Mouse (Mus musculus) embryonic fibroblast, embryonic 13.5 days (primary cell): Measurements from ENCODE around the gene Limk1. TPM values are rescaled to one million over a fixed set of nuclear protein-coding genes. Genes with fewer than 3 reads are reported as not detected.
A peak's percentile ranks its signal among the peaks of the same experiment; 100 is the strongest.

Experiments used
- H3K27ac ChIP-seq: 2 replicates; pipeline ENCODE4 v1.5.1; 2012; ENCODE audit warnings: low read length, control low read depth, inconsistent platforms; ENCODE audit not compliant: insufficient read depth
- H3K4me1 ChIP-seq: 2 replicates; pipeline ENCODE4 v1.6.1; 2011; ENCODE audit warnings: low read length; ENCODE audit not compliant: control insufficient read depth, insufficient read depth
- H3K4me3 ChIP-seq: 2 replicates; pipeline ENCODE4 v1.5.1; 2011; ENCODE audit warnings: mild to moderate bottlenecking, control low read depth, low read length; ENCODE audit not compliant: insufficient read depth
- CTCF ChIP-seq: IDR thresholded peaks from 2 replicates; pipeline ENCODE4 v1.5.1; 2011; ENCODE audit warnings: mild to moderate bottlenecking, control low read depth, low read length, moderate library complexity, borderline replicate concordance; ENCODE audit not compliant: insufficient read depth
- POLR2A ChIP-seq: IDR thresholded peaks from 2 replicates; pipeline ENCODE4 v1.6.1; 2011; ENCODE audit warnings: low read depth, mild to moderate bottlenecking, control low read depth, low read length, moderate library complexity
- polyA plus RNA-seq: library from polyadenylated mRNA; stranded (reverse); fragments of >200 nt; gene quantifications from 2 replicates; pipeline ENCODE4 v1.2.4, GENCODE M21; 2011; ENCODE audit warnings: low read depth; ENCODE audit not compliant: missing spikeins, insufficient read length

Gene Limk1
- polyA plus RNA-seq, 1 experiment, result 16.5 TPM

DNA sequence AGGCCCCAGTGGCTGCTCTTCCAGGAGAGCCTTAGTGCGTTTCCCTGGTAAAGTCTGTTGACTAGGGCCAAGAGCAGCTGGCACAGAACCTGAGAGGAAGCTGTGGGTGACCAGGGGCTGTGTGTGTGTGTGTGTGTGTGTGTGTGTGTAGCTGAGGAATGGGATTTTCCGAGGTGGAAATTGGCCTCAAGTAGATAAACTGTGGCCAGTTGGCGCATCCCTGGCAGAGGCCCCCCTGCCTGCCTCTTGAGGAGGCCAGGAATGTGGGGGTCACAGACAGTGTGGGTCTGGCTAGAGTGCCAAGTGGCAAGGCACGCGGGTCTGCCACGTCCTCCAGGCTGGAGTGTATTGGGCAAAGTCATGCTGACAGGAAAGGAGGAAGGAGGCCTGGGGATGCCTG is 20.9 kb upstream of the Limk1 start:
- Histone ChIP-seq H3K4me3 (no peak overlapping the region), H3K27ac (no peak overlapping the region), H3K4me1 (no peaks in the 10 kb centered on the region)
- no peak for TF ChIP-seq CTCF

DNA sequence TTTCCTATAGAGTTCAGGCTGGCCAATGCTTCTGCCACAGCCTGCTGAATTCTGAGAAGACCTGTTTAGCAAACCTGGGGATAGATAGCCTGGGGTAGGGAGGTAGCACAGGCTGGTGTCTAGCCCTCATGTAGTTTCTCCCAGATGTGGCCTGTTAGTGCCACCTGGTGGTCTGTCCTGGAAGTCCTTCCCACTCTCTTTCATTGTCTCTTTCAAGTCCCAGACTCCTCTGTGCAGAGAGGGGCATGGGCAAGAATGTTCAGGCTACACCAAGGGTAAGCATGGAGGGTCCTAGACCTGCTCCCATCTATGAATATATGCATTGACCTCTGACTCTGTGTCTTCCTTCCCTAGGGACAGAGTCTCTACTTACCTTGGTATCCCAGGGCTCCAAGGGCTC is 15.8 kb upstream of the Limk1 start:
- Histone ChIP-seq H3K4me3 (no peak overlapping the region), H3K4me1 (no peaks in the 10 kb centered on the region), H3K27ac (no peak overlapping the region)
- TF ChIP-seq POLR2A (no peak), CTCF (peak; percentile 63; the same call in 1 of the 2 replicates)

DNA sequence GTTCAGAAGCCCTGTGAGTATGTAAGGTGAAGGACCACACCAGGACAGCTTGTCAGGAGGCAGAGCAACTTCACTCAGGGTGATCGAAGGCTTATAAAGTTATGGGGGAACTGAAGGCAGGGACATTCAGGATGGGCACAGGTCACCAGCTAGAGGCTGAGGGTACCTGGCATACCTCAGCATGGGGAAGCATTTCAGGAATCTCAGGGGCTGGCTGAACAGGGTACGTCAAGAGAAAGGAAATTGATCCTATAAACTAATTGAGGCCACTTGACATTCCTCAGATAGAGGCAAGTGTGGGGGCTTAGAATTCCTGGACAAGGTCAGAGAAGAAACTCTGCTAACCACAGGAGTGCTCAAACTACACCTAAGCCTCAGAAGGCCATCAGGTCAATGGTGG is 7.1 kb upstream of the Limk1 start:
- Histone ChIP-seq H3K27ac (no peak overlapping the region), H3K4me1 (no peaks in the 10 kb centered on the region), H3K4me3 (no peak overlapping the region)
- no peak for TF ChIP-seq CTCF
- TF ChIP-seq POLR2A, result no peak

DNA sequence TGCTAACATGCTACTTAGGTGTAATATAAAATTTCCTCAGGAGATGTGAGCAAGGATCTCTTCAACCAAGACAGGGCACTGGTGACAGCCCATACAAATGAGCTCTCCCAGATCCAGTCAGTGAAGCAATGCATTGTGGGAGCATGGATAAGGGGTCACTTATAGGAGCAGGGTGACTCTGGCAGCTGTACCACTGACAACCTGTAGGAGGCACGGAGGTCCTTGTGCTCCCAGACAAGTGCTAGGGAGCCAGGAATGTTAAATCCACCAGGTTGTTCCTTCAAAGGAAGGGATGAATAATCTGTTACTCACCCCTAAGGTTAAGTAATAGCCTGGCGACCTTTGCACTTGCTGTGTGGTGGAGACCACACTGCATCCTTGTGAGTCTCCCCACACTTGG is 6.7 kb upstream of the Limk1 start:
- H3K27ac ChIP-seq, result no peak overlapping the region
- no peaks in the 10 kb centered on the region for H3K4me1 ChIP-seq
- no peak overlapping the region for H3K4me3 ChIP-seq
- TF ChIP-seq POLR2A (no peak), CTCF (no peak)

DNA sequence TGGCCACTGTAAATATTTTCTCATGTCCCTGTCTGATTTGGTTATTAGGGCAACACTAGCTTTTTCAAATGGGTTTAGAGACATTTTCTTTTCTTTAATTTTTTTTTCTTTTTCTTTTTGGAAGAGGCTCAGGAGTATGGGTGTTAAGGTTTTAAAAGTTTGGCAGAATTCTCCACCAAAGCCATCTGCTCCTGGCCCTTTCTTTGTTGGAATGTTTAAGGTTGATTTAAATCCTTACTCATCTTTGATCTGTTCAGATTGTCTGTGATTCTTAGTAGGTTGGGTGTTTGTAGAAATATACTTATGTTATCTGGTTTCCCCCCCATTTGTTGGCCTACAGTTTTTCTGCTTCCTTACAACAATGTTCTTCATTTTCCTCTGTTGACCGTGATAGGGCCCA is 4.3 kb upstream of the Limk1 start:
- Histone ChIP-seq H3K4me3 (no peak overlapping the region), H3K4me1 (no peaks in the 10 kb centered on the region), H3K27ac (no peak overlapping the region)
- no peak for TF ChIP-seq POLR2A
- no peak for TF ChIP-seq CTCF

DNA sequence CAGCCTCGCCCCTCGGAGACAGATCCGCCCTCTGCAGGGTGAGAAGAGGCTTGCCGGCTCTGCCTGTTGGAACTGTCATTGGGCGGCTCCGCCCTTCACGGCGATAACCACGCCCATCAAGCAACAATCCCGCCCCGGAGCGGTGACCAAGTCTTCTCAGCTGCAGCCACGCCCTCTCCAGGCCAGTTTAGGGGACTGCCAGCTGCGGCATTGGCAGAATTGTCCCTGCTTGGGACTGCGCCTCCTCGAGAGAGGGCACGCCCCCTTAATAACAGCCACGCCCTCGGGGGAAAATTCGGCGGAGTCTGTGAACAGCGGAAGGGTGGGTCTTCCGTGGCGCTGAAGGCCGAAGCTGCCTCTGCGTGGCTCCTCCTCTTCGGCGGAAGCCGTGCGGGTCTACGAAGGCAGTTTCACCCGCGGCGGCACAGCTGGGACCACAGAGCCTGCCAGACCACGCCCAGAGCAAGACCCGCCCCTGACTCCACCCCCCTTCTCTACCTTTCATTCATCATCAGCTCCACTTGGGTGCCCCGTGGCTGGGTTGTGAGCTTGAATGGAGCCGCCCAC is 403 bp upstream of the Limk1 start:
- Histone ChIP-seq H3K27ac (no peak overlapping the region), H3K4me3 (peak overlapping the region; percentile 55), H3K4me1 (no peaks in the 10 kb centered on the region)
- TF ChIP-seq POLR2A (peak; percentile 50; the same call in 1 of the 2 replicates), CTCF (no peak)

DNA sequence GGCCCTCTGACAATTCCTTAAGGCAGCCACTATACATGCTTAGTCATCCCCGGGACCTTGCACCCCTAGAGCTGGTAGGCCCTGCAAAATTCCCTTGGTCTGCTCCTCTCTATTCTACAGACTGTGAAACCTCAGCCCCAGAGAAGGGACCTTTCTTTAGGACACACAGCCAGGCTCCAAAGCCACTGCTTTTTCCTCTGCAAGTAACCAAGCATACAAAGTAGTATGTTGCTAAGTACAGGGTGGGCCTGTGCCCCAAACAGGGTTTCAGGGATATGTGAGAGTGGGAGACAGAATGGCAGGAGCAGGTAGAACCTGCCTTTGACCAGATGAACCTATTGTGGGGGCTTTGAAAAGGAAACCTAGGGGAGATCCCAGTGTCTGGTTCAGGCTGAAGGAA is 1.2 kb downstream of the Limk1 start:
- Histone ChIP-seq H3K4me3 (peak overlapping the region; percentile 64; the same call in 1 of the 2 replicates), H3K4me1 (no peaks in the 10 kb centered on the region), H3K27ac (no peak overlapping the region)
- no peak for TF ChIP-seq POLR2A
- no peak for TF ChIP-seq CTCF

DNA sequence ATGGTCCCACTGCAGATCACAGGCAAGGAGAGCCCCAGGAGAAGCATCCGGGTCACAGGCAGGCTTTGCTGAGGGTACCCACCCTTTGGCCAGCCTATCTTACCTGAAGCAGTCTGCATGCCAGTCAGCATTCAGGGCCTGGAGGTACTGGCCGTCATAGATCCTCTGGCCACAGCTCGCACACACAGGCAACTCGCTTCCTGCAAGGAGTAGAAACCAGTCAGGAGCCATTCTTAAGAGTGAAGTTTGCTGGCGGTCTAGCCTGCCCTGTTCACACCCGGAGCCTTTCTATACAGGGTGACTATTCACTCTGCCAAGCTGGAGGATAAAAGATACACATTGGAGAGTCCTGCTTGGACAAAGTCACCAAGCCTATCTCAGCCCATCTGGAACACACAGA is 1.9 kb downstream of the Limk1 start:
- H3K4me1 ChIP-seq, result no peaks in the 10 kb centered on the region
- H3K27ac ChIP-seq, result no peak overlapping the region
- H3K4me3 ChIP-seq, result no peak overlapping the region
- TF ChIP-seq CTCF, result no peak
- no peak for TF ChIP-seq POLR2A

DNA sequence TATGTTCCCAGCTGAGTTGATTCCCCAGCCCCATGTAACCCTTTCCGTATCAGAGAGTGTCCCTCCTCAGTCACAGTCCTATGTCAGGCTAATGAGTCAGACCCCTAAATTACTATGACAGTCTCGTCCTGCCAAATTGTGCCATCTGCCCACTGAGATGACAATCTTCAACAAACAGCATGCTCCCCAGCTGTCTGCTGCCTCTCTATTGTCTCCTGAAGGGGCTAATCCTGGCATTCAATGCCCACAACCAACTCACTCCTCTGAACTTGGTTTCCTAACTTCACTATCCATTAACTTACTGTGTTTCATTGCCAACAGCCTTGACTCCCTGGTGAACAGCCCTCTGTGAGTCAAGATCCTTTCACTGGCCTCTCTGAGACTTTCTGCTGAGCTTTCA is 4.0 kb downstream of the Limk1 start:
- Histone ChIP-seq H3K27ac (no peak overlapping the region), H3K4me1 (peaks cover 9% of the 10 kb centered on the region; the same call in 1 of the 2 replicates), H3K4me3 (no peak overlapping the region)
- no peak for TF ChIP-seq POLR2A
- no peak for TF ChIP-seq CTCF

DNA sequence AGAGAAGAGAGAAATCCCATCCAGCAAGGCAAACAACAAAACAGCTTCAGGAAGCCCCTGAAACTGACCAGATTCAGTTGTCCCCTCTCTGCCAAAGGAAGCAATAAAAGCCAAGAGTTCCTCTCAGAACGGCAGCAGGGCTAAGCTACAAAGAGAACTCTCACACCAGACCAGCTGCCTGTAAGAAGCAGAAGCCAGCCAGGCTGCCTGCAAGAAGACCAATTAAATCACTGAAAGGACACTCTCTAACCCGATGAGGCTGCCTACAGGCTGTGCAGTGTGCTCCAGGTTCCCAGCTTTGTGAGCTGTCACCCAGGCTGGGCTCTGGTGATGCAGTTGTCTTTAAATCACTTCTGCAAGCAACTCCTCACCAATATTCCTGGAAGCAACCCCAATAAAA is 4.6 kb downstream of the Limk1 start:
- Histone ChIP-seq H3K4me1 (peaks cover 9% of the 10 kb centered on the region; the same call in 1 of the 2 replicates), H3K4me3 (no peak overlapping the region), H3K27ac (no peak overlapping the region)
- TF ChIP-seq POLR2A, result no peak
- TF ChIP-seq CTCF, result no peak
